Mouse (Mus musculus): ENCODE results near the gene Sytl2.

DNA sequence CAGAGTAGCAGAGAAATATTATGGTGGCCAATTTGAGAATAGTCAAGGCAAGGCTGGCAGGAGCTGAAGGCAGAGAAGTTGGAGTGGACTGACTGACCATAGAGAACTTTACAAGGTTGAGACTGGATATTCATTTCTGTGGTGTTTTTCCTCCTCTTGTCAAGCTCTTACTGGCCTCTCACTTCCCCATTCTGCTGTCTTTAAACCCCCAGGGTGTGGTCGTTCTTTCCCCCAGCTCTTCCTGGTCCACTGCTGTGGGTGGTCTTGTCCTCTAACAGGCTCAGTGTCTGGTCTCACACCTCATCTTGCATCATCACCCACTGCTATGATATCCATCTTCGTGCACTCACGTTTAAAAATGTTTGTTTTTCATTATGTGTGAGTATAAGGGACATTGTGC is 11.4 kb downstream of the Sytl2 start:
- TF ChIP-seq POLR2A (IDR thresholded peaks at IDR 0.05; ENCODE audit: borderline replicate concordance, extremely low read depth, insufficient read depth, insufficient read length, poor library complexity, severe bottlenecking): no peak
- no peak for TF ChIP-seq CTCF (IDR thresholded peaks at IDR 0.05; ENCODE audit: borderline replicate concordance, extremely low read depth, insufficient read depth, insufficient read length)
